Mouse (Mus musculus) megakaryocyte, embryonic 14.5 days (primary cell): ENCODE results near the gene Hspb3. TPM values are rescaled to one million over a fixed set of nuclear protein-coding genes. Genes with fewer than 3 reads are reported as not detected.

Source experiments
- H3K27me3 ChIP-seq: replicated peaks from 2 replicates; pipeline ENCODE3; 2012; ENCODE audit warnings: inconsistent platforms
- H3K36me3 ChIP-seq: replicated peaks from 2 replicates; pipeline ENCODE3; 2012; ENCODE audit warnings: low read length, inconsistent platforms, mixed read lengths
- H3K4me1 ChIP-seq: 2 replicates; pipeline ENCODE4 v1.6.1; 2012; ENCODE audit warnings: inconsistent platforms
- H3K4me3 ChIP-seq: replicated peaks from 2 replicates; pipeline ENCODE3; 2012; ENCODE audit warnings: moderate library complexity, mild to moderate bottlenecking, inconsistent platforms
- H3K9me3 ChIP-seq: 2 replicates; pipeline ENCODE4 v1.6.1; 2012; ENCODE audit warnings: inconsistent platforms
- FLI1 ChIP-seq: IDR thresholded peaks from 2 replicates; pipeline ENCODE4 v1.6.1; 2012; ENCODE audit warnings: low read length, inconsistent platforms, mixed read lengths
- GATA1 ChIP-seq: IDR thresholded peaks from 3 replicates; pipeline ENCODE4 v1.6.1; 2012; ENCODE audit warnings: mixed read lengths, low read length, inconsistent platforms, borderline replicate concordance
- polyA plus RNA-seq: library from polyadenylated mRNA; stranded (reverse); fragments of >175 nt; gene quantifications from 2 replicates; pipeline ENCODE4 v1.2.3, GENCODE M21; 2012; ENCODE audit warnings: low replicate concordance; ENCODE audit not compliant: insufficient read depth

The Hspb3 gene
- polyA plus RNA-seq, 1 experiment: not detected

- H3K27me3 ChIP-seq: no peaks in the 10 kb centered on the region
- peaks cover 6% of the 10 kb centered on the region for H3K9me3 ChIP-seq
- H3K4me3 ChIP-seq: no peak overlapping the region
- peaks cover 3% of the 10 kb centered on the region; the same call in 1 of the 2 replicates for H3K4me1 ChIP-seq
- H3K36me3 ChIP-seq: no peaks in the 10 kb centered on the region
- TF ChIP-seq GATA1 (no peak), FLI1 (no peak)
Observed at GRCm38 (mm10) chr13:113686691-113687121, 23.2 kb upstream of the Hspb3 start.

- H3K4me1 ChIP-seq: no peaks in the 10 kb centered on the region
- H3K4me3 ChIP-seq: no peak overlapping the region
- no peaks in the 10 kb centered on the region for H3K36me3 ChIP-seq
- H3K9me3 ChIP-seq: peaks cover 17% of the 10 kb centered on the region
- H3K27me3 ChIP-seq: no peaks in the 10 kb centered on the region
- TF ChIP-seq GATA1: no peak
- no peak for TF ChIP-seq FLI1
Observed at GRCm38 (mm10) chr13:113682821-113683220, 19.3 kb upstream of the Hspb3 start.

- Histone ChIP-seq H3K4me1 (no peaks in the 10 kb centered on the region), H3K36me3 (no peaks in the 10 kb centered on the region)
- TF ChIP-seq GATA1: no peak
- TF ChIP-seq FLI1: no peak
Observed at GRCm38 (mm10) chr13:113680646-113681045, 17.2 kb upstream of the Hspb3 start.

GRCm38 (mm10) chr13:113669459-113670077 is 6.1 kb upstream of the Hspb3 start:
- no peaks in the 10 kb centered on the region for H3K4me1 ChIP-seq
- peaks cover 5% of the 10 kb centered on the region for H3K27me3 ChIP-seq
- H3K36me3 ChIP-seq: no peaks in the 10 kb centered on the region
- H3K9me3 ChIP-seq: peaks cover 4% of the 10 kb centered on the region; the same call in 1 of the 2 replicates
- no peak for TF ChIP-seq FLI1
- TF ChIP-seq GATA1: no peak
- no peak overlapping the region for H3K4me3 ChIP-seq

More at GRCm38 (mm10) chr13:113680646-113681045, 17.2 kb upstream of the Hspb3 start:
- Histone ChIP-seq H3K9me3 (peaks cover 17% of the 10 kb centered on the region), H3K4me3 (no peak overlapping the region), H3K27me3 (no peaks in the 10 kb centered on the region)

- peaks cover 6% of the 10 kb centered on the region for H3K27me3 ChIP-seq
- peaks cover 7% of the 10 kb centered on the region; the same call in 1 of the 2 replicates for H3K9me3 ChIP-seq
- no peaks in the 10 kb centered on the region for H3K4me1 ChIP-seq
- no peaks in the 10 kb centered on the region for H3K36me3 ChIP-seq
- TF ChIP-seq FLI1: no peak
- TF ChIP-seq GATA1: no peak
- no peak overlapping the region for H3K4me3 ChIP-seq
Observed at GRCm38 (mm10) chr13:113663883-113664282, 407 bp upstream of the Hspb3 start.

- peaks cover 2% of the 10 kb centered on the region for H3K27me3 ChIP-seq
- H3K4me3 ChIP-seq: no peak overlapping the region
- TF ChIP-seq GATA1: no peak
- TF ChIP-seq FLI1: no peak
- H3K9me3 ChIP-seq: peaks cover 9% of the 10 kb centered on the region; the same call in 1 of the 2 replicates
- H3K36me3 ChIP-seq: no peaks in the 10 kb centered on the region
- no peaks in the 10 kb centered on the region for H3K4me1 ChIP-seq
Observed at GRCm38 (mm10) chr13:113661826-113662271, 1.6 kb downstream of the Hspb3 start.

GRCm38 (mm10) chr13:113660576-113661310 is 2.7 kb downstream of the Hspb3 start:
- Histone ChIP-seq H3K4me1 (no peaks in the 10 kb centered on the region), H3K27me3 (peaks cover 2% of the 10 kb centered on the region), H3K36me3 (no peaks in the 10 kb centered on the region), H3K9me3 (peaks cover 13% of the 10 kb centered on the region), H3K4me3 (no peak overlapping the region)
- no peak for TF ChIP-seq GATA1
- TF ChIP-seq FLI1: no peak

- H3K4me1 ChIP-seq: no peaks in the 10 kb centered on the region
- no peaks in the 10 kb centered on the region for H3K36me3 ChIP-seq
Observed at GRCm38 (mm10) chr13:113657204-113657603, 6.3 kb downstream of the Hspb3 start.

GRCm38 (mm10) chr13:113656639-113657038 is 6.8 kb downstream of the Hspb3 start:
- Histone ChIP-seq H3K36me3 (no peaks in the 10 kb centered on the region), H3K4me3 (no peak overlapping the region), H3K9me3 (peaks cover 15% of the 10 kb centered on the region), H3K4me1 (no peaks in the 10 kb centered on the region), H3K27me3 (no peaks in the 10 kb centered on the region)
- TF ChIP-seq FLI1 (no peak), GATA1 (no peak)

More at GRCm38 (mm10) chr13:113657204-113657603, 6.3 kb downstream of the Hspb3 start:
- Histone ChIP-seq H3K4me3 (no peak overlapping the region), H3K27me3 (peaks cover 2% of the 10 kb centered on the region), H3K9me3 (peaks cover 15% of the 10 kb centered on the region)
- TF ChIP-seq GATA1 (no peak), FLI1 (no peak)

- Histone ChIP-seq H3K4me1 (no peaks in the 10 kb centered on the region), H3K9me3 (peaks cover 15% of the 10 kb centered on the region), H3K36me3 (no peaks in the 10 kb centered on the region), H3K27me3 (no peaks in the 10 kb centered on the region), H3K4me3 (no peak overlapping the region)
- no peak for TF ChIP-seq FLI1
- no peak for TF ChIP-seq GATA1
Observed at GRCm38 (mm10) chr13:113655511-113655910, 8.0 kb downstream of the Hspb3 start.
